Mouse (Mus musculus) limb, embryonic 12.5 days (tissue): Measurements from ENCODE around the gene Endou. TPM values are rescaled to one million over a fixed set of nuclear protein-coding genes. Genes with fewer than 3 reads are reported as not detected.
A peak's percentile ranks its signal among the peaks of the same experiment; 100 is the strongest.

Experiments used
- ATAC-seq: fragments of 200-750 bp; cut with Nextera tagmentation; 2 replicates; pipeline ENCODE4 v1.8.0; 2017; ENCODE audit warnings: low read depth, moderate TSS enrichment; ENCODE audit not compliant: insufficient number of reproducible peaks, insufficient read depth, low FRiP score, low TSS enrichment
- H3K27ac ChIP-seq: fragments of 300-500 bp; sonication (generic); 2 replicates; pipeline ENCODE4 v1.5.1; 2016; ENCODE audit warnings: mild to moderate bottlenecking, moderate library complexity
- H3K27me3 ChIP-seq: fragments of 300-500 bp; sonication (generic); 2 replicates; pipeline ENCODE4 v1.6.1; 2016; ENCODE audit warnings: mild to moderate bottlenecking, moderate library complexity
- H3K36me3 ChIP-seq: fragments of 300-500 bp; sonication (generic); 2 replicates; pipeline ENCODE4 v1.6.1; 2016; ENCODE audit warnings: mild to moderate bottlenecking, moderate library complexity
- H3K4me1 ChIP-seq: fragments of 300-500 bp; sonication (generic); replicated peaks from 2 replicates; pipeline ENCODE4 v1.6.1; 2016
- H3K4me2 ChIP-seq: fragments of 300-500 bp; sonication (generic); 2 replicates; pipeline ENCODE4 v1.6.1; 2016; ENCODE audit warnings: mild to moderate bottlenecking, moderate library complexity
- H3K4me3 ChIP-seq: fragments of 300-500 bp; sonication (generic); replicated peaks from 2 replicates; pipeline ENCODE4 v1.5.1; 2016; ENCODE audit warnings: mild to moderate bottlenecking
- H3K9ac ChIP-seq: fragments of 300-500 bp; sonication (generic); replicated peaks from 2 replicates; pipeline ENCODE4 v1.6.1; 2016; ENCODE audit warnings: mild to moderate bottlenecking, moderate library complexity
- H3K9me3 ChIP-seq: fragments of 300-500 bp; sonication (generic); 2 replicates; pipeline ENCODE4 v1.6.1; 2016; ENCODE audit warnings: mild to moderate bottlenecking, moderate library complexity
- WGBS: fragments of 180-500 bp; shearing (Covaris S2); methylation state at CpG from one replicate; pipeline ENCODE4 v1.1.7; 2016; 5-methylcytosine and 5-hydroxymethylcytosine counted together
- polyA plus RNA-seq: library from polyadenylated mRNA; unstranded; fragments of >200 nt; fragmentation: Nextera tagmentation; extraction: Ambion mirVana; gene quantifications from 2 replicates; pipeline ENCODE4 v1.2.1, GENCODE M21; 2016

The Endou gene
- polyA plus RNA-seq: 0.14 and 0.23 TPM in 2 replicates

GRCm38 (mm10) chr15:97731111-97731510 lies at the start of gene Endou:
Gene Endou, minus strand, starts transcription at chr15:97731339.
- Histone ChIP-seq H3K9ac (no peak within 1 kb of the TSS), H3K27me3 (no peaks in the 10 kb centered on the region), H3K9me3 (no peaks in the 10 kb centered on the region), H3K4me2 (no peak within 1 kb of the TSS), H3K4me3 (no peak within 1 kb of the TSS), H3K4me1 (peaks cover 2% of the 10 kb centered on the region; the same call in 1 of the 2 replicates), H3K27ac (no peak within 1 kb of the TSS), H3K36me3 (no peaks in the 10 kb centered on the region)
- 86% methylated on average over 8 of the region's 8 CpGs for WGBS
- ATAC-seq: no peak

- Histone ChIP-seq H3K36me3 (no peaks in the 10 kb centered on the region), H3K4me2 (no peak overlapping the region), H3K4me3 (no peak overlapping the region), H3K27me3 (peaks cover 9% of the 10 kb centered on the region; the same call in 1 of the 2 replicates), H3K27ac (peak overlapping the region; percentile 85), H3K4me1 (peaks cover 50% of the 10 kb centered on the region), H3K9me3 (no peaks in the 10 kb centered on the region), H3K9ac (no peak overlapping the region)
- WGBS: 30% methylated on average over 12 of the region's 12 CpGs
- ATAC-seq: no peak
Measured at GRCm38 (mm10) chr15:97780611-97781031, 49.5 kb upstream of the Endou start.

DNA sequence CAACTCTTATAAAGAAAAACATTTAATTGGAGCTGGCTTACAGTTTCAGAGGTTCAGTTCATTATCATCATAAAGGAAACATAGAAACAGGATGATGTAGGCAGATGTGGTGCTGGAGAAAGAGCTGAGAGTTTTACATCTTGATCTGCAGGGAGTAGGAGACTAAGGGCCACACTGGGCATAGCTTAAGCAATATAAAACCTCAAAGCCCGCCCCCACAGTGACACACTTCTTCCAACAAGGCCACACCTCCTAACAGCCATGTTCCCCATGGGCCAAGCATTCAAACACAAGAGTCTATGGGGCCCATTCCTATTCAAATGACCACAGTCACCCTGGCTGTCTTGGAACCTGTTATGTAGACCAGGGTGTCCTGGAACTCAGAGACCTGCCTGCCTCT lies 48.4 kb upstream of the Endou start:
- Histone ChIP-seq H3K27ac (peak overlapping the region; percentile 85), H3K36me3 (no peaks in the 10 kb centered on the region), H3K9ac (no peak overlapping the region), H3K9me3 (no peaks in the 10 kb centered on the region), H3K4me2 (no peak overlapping the region), H3K27me3 (peaks cover 6% of the 10 kb centered on the region; the same call in 1 of the 2 replicates), H3K4me1 (peaks cover 50% of the 10 kb centered on the region), H3K4me3 (no peak overlapping the region)
- WGBS: 85% methylated on average over 1 of the region's 1 CpGs
- ATAC-seq: no peak

- ATAC-seq: no peak
- Histone ChIP-seq H3K4me1 (peaks cover 55% of the 10 kb centered on the region), H3K9me3 (no peaks in the 10 kb centered on the region), H3K4me3 (no peak within 1 kb of the TSS), H3K27ac (no peak within 1 kb of the TSS), H3K27me3 (0 out of 2 replicates have a peak, but pooled peaks cover 3% of the 10 kb centered on the region), H3K36me3 (no peaks in the 10 kb centered on the region), H3K9ac (no peak within 1 kb of the TSS), H3K4me2 (no peak within 1 kb of the TSS)
- WGBS: 72% methylated on average over 8 of the region's 8 CpGs
Measured at GRCm38 (mm10) chr15:97778311-97779098, 47.4 kb upstream of the Endou start, which contains the start of gene Slc48a1. Gene Slc48a1, plus strand, starts transcription at chr15:97778520.

DNA sequence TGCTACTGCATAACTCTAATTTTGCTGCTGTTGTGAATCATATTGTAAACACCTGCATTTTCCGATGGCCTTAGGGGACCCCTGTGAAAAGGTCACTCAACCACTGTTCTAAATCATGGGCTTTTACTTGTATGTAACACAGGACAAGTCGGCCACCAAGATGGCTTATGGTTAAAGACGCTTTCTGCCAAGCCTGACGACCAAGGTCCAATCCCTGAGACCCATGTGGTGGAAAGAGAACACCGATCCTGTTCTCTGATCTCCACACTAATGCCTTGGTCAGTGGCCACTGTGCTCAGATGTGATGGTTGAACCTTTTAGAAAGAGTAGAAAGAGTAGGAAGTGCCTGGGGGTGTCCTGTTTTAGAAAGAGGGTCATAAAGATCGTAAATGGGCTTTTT lies 45.8 kb upstream of the Endou start:
- Histone ChIP-seq H3K4me2 (no peak overlapping the region), H3K36me3 (no peaks in the 10 kb centered on the region), H3K9me3 (no peaks in the 10 kb centered on the region), H3K4me3 (no peak overlapping the region), H3K9ac (no peak overlapping the region), H3K27ac (no peak overlapping the region), H3K4me1 (peaks cover 52% of the 10 kb centered on the region), H3K27me3 (0 out of 2 replicates have a peak, but pooled peaks cover 3% of the 10 kb centered on the region)
- ATAC-seq: no peak
- WGBS: 65% methylated on average over 6 of the region's 6 CpGs

DNA sequence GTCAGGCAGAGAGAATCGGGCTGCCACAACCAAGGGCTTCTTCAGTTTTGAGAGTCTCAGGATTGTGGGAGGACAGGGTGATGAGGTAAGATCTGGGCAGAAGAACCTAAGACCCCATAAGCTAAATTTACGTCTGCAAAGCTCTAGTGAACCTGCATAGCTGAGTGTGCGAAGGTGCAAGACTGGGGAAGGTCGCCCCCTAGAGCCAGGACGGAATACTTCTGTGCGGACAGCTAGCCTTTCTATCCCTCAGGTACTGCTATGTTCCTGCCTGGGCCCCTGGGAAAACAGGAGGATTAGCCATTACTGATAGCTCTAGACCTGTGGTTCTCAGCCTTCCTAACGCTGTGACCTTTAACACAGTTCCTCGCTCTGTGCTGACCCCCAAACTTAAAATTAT lies 45.4 kb upstream of the Endou start:
- 9% methylated on average over 8 of the region's 8 CpGs for WGBS
- no peak overlapping the region for H3K27ac ChIP-seq
- no peak overlapping the region for H3K4me3 ChIP-seq
- H3K9me3 ChIP-seq: no peaks in the 10 kb centered on the region
- H3K4me2 ChIP-seq: no peak overlapping the region
- no peaks in the 10 kb centered on the region for H3K36me3 ChIP-seq
- no peak for ATAC-seq
- no peak overlapping the region for H3K9ac ChIP-seq
- H3K27me3 ChIP-seq: 0 out of 2 replicates have a peak, but pooled peaks cover 3% of the 10 kb centered on the region
- H3K4me1 ChIP-seq: peaks cover 48% of the 10 kb centered on the region

- Histone ChIP-seq H3K9ac (no peak overlapping the region), H3K4me1 (peaks cover 29% of the 10 kb centered on the region), H3K27ac (peak overlapping the region; percentile 78), H3K4me2 (no peak overlapping the region), H3K9me3 (no peaks in the 10 kb centered on the region), H3K36me3 (no peaks in the 10 kb centered on the region), H3K4me3 (no peak overlapping the region), H3K27me3 (peaks cover 18% of the 10 kb centered on the region)
- ATAC-seq: no peak
- WGBS: 75% methylated on average over 5 of the region's 5 CpGs
Measured at GRCm38 (mm10) chr15:97773961-97774370, 42.8 kb upstream of the Endou start.

DNA sequence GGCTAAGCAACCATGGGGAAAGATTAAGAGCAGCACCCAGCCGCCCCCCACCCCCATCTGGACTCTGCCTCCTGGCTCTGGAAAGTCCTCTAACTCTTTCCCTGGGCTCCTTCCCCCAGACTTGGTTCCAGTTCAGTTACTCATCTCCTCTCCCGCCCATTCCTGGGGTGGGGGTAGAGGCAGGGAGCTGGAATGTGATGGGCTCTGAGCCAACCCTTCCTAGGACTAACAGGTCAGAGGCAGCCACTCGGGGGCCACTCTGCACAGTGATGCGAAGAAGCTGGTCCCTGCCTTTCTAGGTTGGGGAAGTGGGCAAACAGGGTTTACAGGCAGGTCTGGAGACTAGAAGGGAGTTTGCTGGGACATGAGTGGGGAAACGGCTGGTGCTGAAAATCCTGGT lies 42.0 kb upstream of the Endou start:
- H3K9me3 ChIP-seq: no peaks in the 10 kb centered on the region
- H3K36me3 ChIP-seq: no peaks in the 10 kb centered on the region
- H3K4me3 ChIP-seq: no peak overlapping the region
- peaks cover 37% of the 10 kb centered on the region for H3K4me1 ChIP-seq
- H3K9ac ChIP-seq: no peak overlapping the region
- peaks cover 18% of the 10 kb centered on the region for H3K27me3 ChIP-seq
- ATAC-seq: peak; percentile 60; the same call in 1 of the 2 replicates
- peak overlapping the region; percentile 2; the same call in 1 of the 2 replicates for H3K4me2 ChIP-seq
- 35% methylated on average over 5 of the region's 5 CpGs for WGBS
- H3K27ac ChIP-seq: peak overlapping the region; percentile 78

GRCm38 (mm10) chr15:97770280-97770679 lies 39.1 kb upstream of the Endou start:
- 83% methylated on average over 8 of the region's 8 CpGs for WGBS
- no peak overlapping the region for H3K4me2 ChIP-seq
- no peaks in the 10 kb centered on the region for H3K9me3 ChIP-seq
- ATAC-seq: no peak
- peaks cover 51% of the 10 kb centered on the region for H3K4me1 ChIP-seq
- H3K4me3 ChIP-seq: no peak overlapping the region
- H3K27me3 ChIP-seq: peaks cover 33% of the 10 kb centered on the region
- no peaks in the 10 kb centered on the region for H3K36me3 ChIP-seq
- no peak overlapping the region for H3K27ac ChIP-seq
- no peak overlapping the region for H3K9ac ChIP-seq

DNA sequence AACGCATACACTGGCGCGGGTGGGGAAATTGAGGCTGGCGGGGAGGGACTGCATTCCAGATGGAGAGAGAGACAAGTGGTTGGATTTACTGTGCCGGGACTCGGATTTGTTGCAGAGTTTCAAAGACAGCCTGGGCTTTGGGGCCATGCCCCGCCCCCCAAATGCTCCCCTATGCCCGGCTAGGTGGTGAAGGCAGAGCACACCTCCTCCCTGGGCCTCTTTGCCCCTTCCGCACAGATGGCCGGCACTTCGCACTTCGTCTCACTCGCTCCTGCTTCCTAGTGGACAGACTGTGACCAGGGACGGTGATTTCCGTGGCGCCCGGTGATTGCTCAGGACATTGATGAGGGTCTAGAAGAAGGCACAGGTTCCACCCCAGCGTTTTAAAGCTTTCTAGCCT lies 37.1 kb upstream of the Endou start:
- Histone ChIP-seq H3K27ac (peak overlapping the region; percentile 50; the same call in 1 of the 2 replicates), H3K4me2 (peak overlapping the region; percentile 78), H3K9ac (peak overlapping the region; percentile 75), H3K4me3 (peak overlapping the region; percentile 43), H3K9me3 (no peaks in the 10 kb centered on the region), H3K27me3 (peaks cover 36% of the 10 kb centered on the region), H3K4me1 (peaks cover 48% of the 10 kb centered on the region), H3K36me3 (no peaks in the 10 kb centered on the region)
- under 1% methylated on average over 18 of the region's 18 CpGs for WGBS
- ATAC-seq: no peak

DNA sequence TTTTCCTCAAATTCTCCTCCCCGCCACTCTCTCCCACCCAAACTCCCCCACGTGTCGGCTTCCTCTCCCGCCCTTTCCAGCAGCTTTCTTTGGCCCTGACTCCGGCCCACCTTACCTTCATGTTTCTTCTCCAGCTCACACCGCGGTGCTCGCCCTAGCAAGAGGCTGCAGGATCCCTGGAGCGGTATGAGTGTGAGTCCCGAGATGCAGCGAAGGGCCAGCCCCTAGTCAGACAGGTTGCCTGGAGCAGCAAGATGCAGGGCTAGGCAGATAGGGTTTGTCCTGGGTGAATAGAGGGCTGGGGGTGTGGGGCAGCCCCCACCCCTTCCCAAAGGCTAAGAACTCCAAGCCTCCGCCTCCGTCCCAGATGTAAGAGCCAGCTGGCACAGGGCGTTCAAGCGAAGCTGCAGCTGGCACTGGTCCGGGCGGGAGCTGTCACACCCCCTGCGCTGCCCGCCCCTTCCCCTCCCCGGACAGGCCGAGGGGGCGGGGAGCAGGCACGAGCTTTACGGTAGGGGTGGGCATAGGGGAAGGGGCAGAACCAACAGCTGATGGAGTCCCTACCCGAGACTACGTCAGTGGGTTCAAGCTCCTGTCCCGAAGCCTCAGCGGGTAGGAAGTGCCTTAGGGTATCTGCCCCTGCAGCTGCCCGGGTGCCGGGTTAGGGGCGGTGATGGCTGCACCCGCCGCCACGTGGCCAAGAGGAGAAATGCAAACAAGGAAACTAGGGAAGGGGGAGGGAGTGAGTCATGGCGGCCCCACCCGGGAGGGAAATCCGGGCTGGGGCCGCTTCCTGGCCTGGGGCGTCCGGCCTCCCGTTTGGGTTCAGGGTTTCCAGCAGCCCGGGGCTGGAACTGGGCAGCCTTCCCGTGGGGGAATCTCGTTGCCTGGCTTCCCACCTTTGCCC lies 36.4 kb upstream of the Endou start, which contains the start of gene Rapgef3:
Gene Rapgef3 (minus strand): TSS at position 693 of the 907 bp plus-strand sequence.
- peak; percentile 82 for ATAC-seq
- Histone ChIP-seq H3K4me1 (peaks cover 49% of the 10 kb centered on the region), H3K4me2 (peak within 1 kb of the TSS; percentile 78), H3K27ac (peak within 1 kb of the TSS; percentile 50; the same call in 1 of the 2 replicates), H3K9me3 (no peaks in the 10 kb centered on the region), H3K9ac (peak within 1 kb of the TSS; percentile 75), H3K27me3 (peaks cover 36% of the 10 kb centered on the region), H3K36me3 (no peaks in the 10 kb centered on the region), H3K4me3 (peak within 1 kb of the TSS; percentile 43)
- WGBS: under 1% methylated on average over 43 of the region's 44 CpGs
